Mouse (Mus musculus): Measurements from ENCODE around the gene Otx1. TPM values are rescaled to one million over a fixed set of nuclear protein-coding genes. Genes with fewer than 3 reads are reported as not detected.

Otx1 gene
- polyA plus RNA-seq, 1 experiment = not detected

DNA sequence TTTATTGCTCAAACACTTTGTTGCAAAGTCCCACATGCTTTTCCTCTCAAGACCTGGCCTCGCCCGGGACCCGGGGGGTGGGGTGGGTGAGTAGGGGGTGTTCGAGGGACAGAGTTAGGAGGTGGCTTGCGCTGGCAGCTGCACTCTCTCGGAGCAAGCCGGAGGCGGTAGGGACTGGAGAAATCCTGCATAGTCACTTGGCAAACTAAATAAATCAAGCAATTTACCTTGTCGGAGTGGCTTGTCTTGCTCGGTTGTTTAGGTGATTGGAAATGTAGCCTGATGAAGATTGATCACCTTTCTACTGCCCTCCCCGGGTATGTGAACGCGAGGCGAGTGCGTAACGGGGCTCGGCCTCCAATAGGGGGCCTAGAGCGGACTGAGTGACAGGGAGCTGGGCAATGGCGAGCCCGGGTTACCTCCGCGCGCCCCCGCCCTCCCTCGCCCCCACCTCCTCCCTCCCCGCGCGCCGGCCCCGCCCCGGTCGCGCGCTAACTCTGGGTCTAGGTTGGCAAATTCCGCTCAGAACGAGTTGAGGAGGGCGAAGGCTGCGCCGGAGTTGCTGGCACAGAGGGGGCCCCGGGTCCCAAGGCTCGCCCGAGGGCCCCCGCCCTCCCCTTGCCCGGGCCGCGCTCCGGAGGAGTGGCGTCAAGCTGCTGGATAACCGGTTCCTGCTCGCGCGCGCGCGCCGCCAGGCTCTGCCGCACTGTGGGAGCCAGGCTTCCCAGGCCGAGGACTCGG, 1.2 kb downstream of the Otx1 start:
- no peak for TF ChIP-seq GATA1 (IDR thresholded peaks at IDR 0.05; ENCODE audit: low read length)
- TF ChIP-seq TAL1 (IDR thresholded peaks at IDR 0.05; ENCODE audit: low read length) = no peak
- Histone ChIP-seq H3K27me3 (ENCODE audit: control insufficient read depth) (peaks cover 100% of the 10 kb centered on the region), H3K4me1 (ENCODE audit: control insufficient read depth) (no peaks in the 10 kb centered on the region; the same call in 1 of the 2 replicates), H3K9me3 (ENCODE audit: control insufficient read depth, low read length) (peaks cover 8% of the 10 kb centered on the region; the same call in 1 of the 2 replicates), H3K36me3 (ENCODE audit: control insufficient read depth) (no peaks in the 10 kb centered on the region), H3K4me3 (replicated peaks) (peak overlapping the region; percentile 28)

DNA sequence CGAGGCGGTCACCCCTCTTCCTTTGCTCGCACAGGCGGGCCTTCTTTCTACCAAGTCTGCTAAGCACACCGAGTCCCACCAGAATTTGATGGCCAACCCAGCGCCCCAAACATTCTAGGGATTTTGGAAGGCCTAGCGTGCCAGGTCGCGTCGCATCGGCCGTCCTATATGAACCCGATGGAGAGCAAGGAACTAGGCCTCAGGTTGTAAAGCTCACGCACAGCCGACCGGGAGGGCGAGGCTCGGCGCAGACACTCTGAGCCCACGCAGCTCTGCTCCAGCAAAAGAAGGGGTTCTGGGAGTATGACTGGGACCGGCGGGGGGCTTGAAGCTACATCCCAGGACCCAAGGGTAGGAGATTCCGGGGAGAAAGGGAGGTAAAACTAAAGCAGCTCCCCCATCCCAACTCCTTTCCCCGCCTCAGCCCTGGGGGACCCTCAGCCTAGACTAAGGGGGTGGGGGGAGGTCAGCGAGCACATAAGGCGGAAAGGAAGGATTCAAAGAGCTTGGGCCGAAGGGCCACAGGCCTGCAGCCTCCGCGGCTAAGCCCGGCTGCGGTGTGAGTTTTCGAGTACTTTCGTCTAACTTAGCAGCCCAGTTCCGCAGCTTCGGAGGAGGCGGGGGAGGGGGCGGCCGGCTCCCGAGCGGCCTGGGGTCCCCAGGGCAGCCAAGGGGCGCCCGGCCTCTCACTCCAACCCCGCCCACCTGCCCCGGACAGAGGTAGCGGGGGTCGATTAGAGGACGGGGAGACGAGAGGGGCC, 2.2 kb downstream of the Otx1 start:
- no peaks in the 10 kb centered on the region for H3K36me3 ChIP-seq (ENCODE audit: control insufficient read depth)
- TF ChIP-seq GATA1 (IDR thresholded peaks at IDR 0.05; ENCODE audit: low read length) = no peak
- TF ChIP-seq TAL1 (IDR thresholded peaks at IDR 0.05; ENCODE audit: low read length) = no peak
- peaks cover 100% of the 10 kb centered on the region for H3K27me3 ChIP-seq (ENCODE audit: control insufficient read depth)
- no peaks in the 10 kb centered on the region; the same call in 1 of the 2 replicates for H3K4me1 ChIP-seq (ENCODE audit: control insufficient read depth)
- H3K9me3 ChIP-seq (ENCODE audit: control insufficient read depth, low read length) = peaks cover 8% of the 10 kb centered on the region; the same call in 1 of the 2 replicates
- no peak overlapping the region for H3K4me3 ChIP-seq (replicated peaks)

DNA sequence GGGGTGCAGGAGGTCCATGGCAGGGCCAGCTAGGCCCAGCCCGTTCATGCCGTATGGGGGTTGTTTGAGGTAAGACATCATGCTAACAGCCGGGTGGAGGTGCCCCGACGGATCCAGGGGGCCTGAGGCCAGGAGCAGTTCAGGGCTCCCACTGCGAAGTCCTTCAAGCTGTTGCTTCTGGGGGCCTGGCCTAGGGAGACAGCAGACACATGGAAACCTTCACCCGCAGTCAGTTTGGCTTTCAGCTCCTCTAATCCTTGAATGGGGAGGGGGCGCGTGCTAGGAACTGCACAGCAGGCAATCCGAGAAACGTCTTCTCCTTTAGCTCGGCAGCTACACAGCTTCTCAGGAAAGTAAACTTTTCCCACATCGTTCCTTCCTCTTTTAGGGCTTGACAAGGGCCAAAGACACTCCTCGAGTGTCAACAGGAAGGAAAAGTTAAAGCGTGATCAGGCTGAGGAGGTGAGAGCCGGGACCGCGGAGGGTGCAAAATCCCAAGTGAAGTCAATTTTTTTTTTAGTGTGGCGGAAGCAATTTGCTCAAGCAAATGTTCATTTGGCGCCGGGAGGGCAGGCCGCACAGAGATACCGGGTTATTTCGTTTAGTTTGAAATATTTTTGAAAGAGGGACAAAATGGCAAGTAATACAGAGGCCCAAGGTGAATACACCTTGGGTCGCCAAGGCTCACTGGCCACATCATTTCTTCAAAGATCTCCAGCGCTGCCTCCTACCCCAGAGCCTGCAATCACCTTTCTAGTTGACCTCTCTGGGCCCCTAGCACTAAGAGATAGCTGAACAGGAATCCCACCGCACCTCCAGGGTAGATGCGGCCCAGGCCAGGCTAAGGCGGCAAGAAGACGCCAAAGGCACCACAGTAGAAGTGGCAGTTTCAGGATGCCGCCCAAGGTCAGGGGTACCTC, 3.0 kb downstream of the Otx1 start:
- Histone ChIP-seq H3K4me1 (ENCODE audit: control insufficient read depth) (no peaks in the 10 kb centered on the region; the same call in 1 of the 2 replicates), H3K27me3 (ENCODE audit: control insufficient read depth) (peaks cover 100% of the 10 kb centered on the region), H3K36me3 (ENCODE audit: control insufficient read depth) (no peaks in the 10 kb centered on the region), H3K9me3 (ENCODE audit: control insufficient read depth, low read length) (peaks cover 8% of the 10 kb centered on the region; the same call in 1 of the 2 replicates), H3K4me3 (replicated peaks) (no peak overlapping the region)
- TF ChIP-seq TAL1 (IDR thresholded peaks at IDR 0.05; ENCODE audit: low read length) (no peak), GATA1 (IDR thresholded peaks at IDR 0.05; ENCODE audit: low read length) (no peak)

DNA sequence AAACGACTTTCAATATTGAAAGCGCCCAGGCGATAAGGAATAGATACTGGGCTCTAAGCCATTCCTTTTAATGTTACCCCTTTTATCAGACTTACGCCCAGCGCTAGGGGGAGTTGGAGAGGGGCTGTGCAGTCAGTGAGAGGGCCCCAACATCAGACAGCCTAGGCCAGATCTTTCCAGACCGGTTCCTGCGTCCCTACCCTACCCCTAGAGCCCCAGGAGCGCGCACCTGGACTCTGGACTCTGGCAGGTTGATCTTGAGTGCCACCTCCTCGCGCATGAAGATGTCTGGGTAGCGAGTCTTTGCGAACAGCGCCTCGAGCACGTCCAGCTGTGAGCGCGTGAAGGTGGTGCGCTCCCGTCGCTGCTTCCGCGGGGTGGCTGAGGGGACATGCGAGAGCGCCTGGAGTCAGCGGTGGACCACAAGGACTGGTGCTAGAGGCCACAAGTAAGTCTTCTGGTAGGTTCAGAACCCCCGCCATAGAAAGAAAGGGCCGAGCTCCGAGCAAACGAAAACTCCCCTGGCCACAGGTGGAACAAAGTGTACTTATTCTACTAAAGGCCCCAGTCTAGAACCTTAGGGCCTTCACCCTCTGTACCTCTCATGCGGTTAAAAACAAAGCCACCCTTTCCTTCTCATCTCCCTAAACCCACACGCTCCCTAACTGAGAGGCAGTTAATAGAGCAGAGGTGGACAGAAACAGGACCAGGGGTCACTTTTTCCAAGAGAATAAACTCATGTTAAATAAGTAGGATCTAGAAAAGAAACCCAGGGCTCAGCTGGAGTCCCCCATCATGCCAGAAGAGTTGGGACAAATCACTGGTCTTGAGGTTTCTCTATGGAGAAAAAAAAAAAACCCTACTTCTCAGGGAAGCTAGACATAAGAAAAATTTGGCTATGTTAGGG, 4.3 kb downstream of the Otx1 start:
- H3K4me3 ChIP-seq (replicated peaks) = no peak overlapping the region
- peaks cover 8% of the 10 kb centered on the region; the same call in 1 of the 2 replicates for H3K9me3 ChIP-seq (ENCODE audit: control insufficient read depth, low read length)
- TF ChIP-seq GATA1 (IDR thresholded peaks at IDR 0.05; ENCODE audit: low read length) = no peak
- no peak for TF ChIP-seq TAL1 (IDR thresholded peaks at IDR 0.05; ENCODE audit: low read length)
- no peaks in the 10 kb centered on the region for H3K36me3 ChIP-seq (ENCODE audit: control insufficient read depth)
- H3K27me3 ChIP-seq (ENCODE audit: control insufficient read depth) = peaks cover 100% of the 10 kb centered on the region
- H3K4me1 ChIP-seq (ENCODE audit: control insufficient read depth) = no peaks in the 10 kb centered on the region; the same call in 1 of the 2 replicates

DNA sequence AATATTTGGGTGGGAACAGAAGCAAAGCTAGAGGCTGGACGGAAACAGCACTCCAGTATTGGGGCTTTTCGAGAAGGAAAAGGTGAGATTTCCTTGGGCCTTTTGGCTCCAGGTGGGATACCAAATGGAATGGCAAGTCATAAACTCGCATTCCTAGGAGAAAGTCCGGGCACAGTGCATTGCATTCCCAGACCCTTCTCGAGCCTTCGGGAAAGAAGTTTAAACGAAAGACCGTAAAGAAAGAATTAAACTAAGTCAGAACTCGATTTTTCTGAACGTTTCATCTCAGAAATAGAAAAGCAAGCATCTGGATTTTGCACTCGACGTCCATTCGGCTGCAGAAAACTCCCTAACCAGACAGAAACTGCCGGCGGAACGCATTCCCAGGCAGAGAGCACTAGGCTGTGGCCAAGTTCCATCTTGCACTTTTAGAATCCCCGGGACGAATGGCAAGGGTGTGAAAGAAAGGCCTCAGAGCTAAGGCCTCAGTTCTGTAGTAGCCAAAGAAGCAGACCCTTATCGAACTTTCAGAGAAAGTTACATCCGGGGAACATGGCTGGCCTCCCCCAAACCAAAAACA, 5.0 kb downstream of the Otx1 start:
- peaks cover 13% of the 10 kb centered on the region; the same call in 1 of the 2 replicates for H3K9me3 ChIP-seq (ENCODE audit: control insufficient read depth, low read length)
- TF ChIP-seq TAL1 (IDR thresholded peaks at IDR 0.05; ENCODE audit: low read length) (no peak), GATA1 (IDR thresholded peaks at IDR 0.05; ENCODE audit: low read length) (no peak)
- H3K36me3 ChIP-seq (ENCODE audit: control insufficient read depth) = no peaks in the 10 kb centered on the region
- H3K4me1 ChIP-seq (ENCODE audit: control insufficient read depth) = no peaks in the 10 kb centered on the region; the same call in 1 of the 2 replicates
- H3K4me3 ChIP-seq (replicated peaks) = no peak overlapping the region
- peaks cover 100% of the 10 kb centered on the region for H3K27me3 ChIP-seq (ENCODE audit: control insufficient read depth)

DNA sequence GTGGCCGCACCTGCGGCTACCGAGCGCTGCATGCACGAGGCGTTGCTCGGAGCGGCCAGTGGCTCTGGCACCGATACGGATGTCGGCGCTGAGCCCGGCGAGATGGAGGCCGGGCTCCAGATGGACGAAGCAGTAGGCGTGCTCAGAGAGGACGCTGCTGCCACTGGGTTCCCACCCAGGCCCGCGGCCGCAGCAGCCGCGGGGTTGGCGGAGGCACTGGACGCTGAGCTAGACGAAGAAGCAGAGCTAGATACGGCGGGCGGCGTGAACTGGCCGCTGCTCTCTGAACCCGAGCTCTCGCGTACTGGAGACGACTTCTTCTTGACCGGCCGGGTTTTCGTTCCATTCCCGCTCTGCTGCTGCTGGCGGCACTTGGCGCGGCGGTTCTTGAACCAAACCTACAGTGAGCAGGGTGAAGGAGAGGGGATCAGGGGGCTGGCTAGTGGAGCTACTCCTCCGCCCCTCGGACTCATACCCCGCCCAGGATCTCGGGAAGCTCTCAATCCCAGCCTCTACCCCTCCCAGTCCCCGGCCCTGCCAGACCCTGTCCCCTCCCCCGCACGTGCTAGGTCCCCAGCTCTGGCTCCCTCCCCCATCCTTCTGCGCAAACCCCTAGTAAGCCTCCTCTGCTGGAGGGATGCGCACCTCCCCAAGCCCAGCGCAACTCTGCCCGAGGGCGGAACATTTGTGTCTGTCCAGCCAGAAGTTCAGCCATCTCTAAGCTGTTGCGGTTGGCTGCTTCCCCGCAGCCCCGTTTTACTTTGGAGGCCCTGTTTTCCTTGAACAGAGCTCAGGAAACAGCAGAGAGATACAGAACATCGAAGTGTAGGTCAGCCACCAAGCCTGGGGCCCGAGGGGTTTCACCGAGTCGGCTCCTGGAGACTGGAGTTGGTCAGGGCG, 5.8 kb downstream of the Otx1 start:
- H3K4me3 ChIP-seq (replicated peaks) = no peak overlapping the region
- peaks cover 13% of the 10 kb centered on the region; the same call in 1 of the 2 replicates for H3K9me3 ChIP-seq (ENCODE audit: control insufficient read depth, low read length)
- H3K36me3 ChIP-seq (ENCODE audit: control insufficient read depth) = no peaks in the 10 kb centered on the region
- TF ChIP-seq TAL1 (IDR thresholded peaks at IDR 0.05; ENCODE audit: low read length) (no peak), GATA1 (IDR thresholded peaks at IDR 0.05; ENCODE audit: low read length) (no peak)
- peaks cover 99% of the 10 kb centered on the region for H3K27me3 ChIP-seq (ENCODE audit: control insufficient read depth)
- no peaks in the 10 kb centered on the region; the same call in 1 of the 2 replicates for H3K4me1 ChIP-seq (ENCODE audit: control insufficient read depth)

DNA sequence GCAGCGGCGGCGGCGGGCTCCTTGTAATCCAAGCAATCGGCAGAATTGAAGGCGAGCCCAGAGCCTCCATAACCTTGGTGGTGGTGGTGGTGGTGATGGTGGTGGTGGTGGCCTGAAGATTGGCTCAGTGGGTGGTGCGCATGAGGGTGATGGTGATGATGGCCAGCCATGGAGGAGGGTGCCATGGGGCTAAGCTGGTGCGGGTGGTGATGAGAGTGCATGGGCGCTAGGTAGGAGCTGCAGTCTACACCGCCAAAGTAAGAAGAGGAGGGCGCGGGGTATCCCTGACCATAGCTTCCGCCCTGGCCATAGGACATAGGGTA, 6.4 kb downstream of the Otx1 start:
- peaks cover 99% of the 10 kb centered on the region for H3K27me3 ChIP-seq (ENCODE audit: control insufficient read depth)
- no peak for TF ChIP-seq TAL1 (IDR thresholded peaks at IDR 0.05; ENCODE audit: low read length)
- TF ChIP-seq GATA1 (IDR thresholded peaks at IDR 0.05; ENCODE audit: low read length) = no peak
- no peak overlapping the region for H3K4me3 ChIP-seq (replicated peaks)
- H3K4me1 ChIP-seq (ENCODE audit: control insufficient read depth) = no peaks in the 10 kb centered on the region
- H3K36me3 ChIP-seq (ENCODE audit: control insufficient read depth) = no peaks in the 10 kb centered on the region
- peaks cover 13% of the 10 kb centered on the region; the same call in 1 of the 2 replicates for H3K9me3 ChIP-seq (ENCODE audit: control insufficient read depth, low read length)

Data from erythroblast, embryonic 14.5 days (primary cell).